Mouse (Mus musculus) testis, adult 2 months (tissue): ENCODE data around the gene Tmem214. TPM values are rescaled to one million over a fixed set of nuclear protein-coding genes. Genes with fewer than 3 reads are reported as not detected.

ENCODE experiments used
- H3K27ac ChIP-seq: fragments of 200-500 bp; 2 replicates; pipeline ENCODE4 v1.5.1; 2012; ENCODE audit warnings: low read depth, low read length; ENCODE audit not compliant: control insufficient read depth, insufficient read depth
- H3K27me3 ChIP-seq: fragments of 200-500 bp; 2 replicates; pipeline ENCODE4 v1.6.1; 2012; ENCODE audit warnings: mild to moderate bottlenecking, low read length, moderate library complexity; ENCODE audit not compliant: control insufficient read depth, insufficient read depth
- H3K36me3 ChIP-seq: fragments of 200-500 bp; 2 replicates; pipeline ENCODE4 v1.6.1; 2012; ENCODE audit warnings: mild to moderate bottlenecking, low read length; ENCODE audit not compliant: control insufficient read depth, insufficient read depth
- H3K4me1 ChIP-seq: fragments of 200-500 bp; 2 replicates; pipeline ENCODE4 v1.6.1; 2012; ENCODE audit warnings: low read length; ENCODE audit not compliant: control insufficient read depth, insufficient read depth
- H3K4me3 ChIP-seq: fragments of 200-500 bp; 2 replicates; pipeline ENCODE4 v1.5.1; 2012; ENCODE audit warnings: low read depth, mild to moderate bottlenecking, low read length, moderate library complexity, mixed read lengths; ENCODE audit not compliant: control insufficient read depth
- CTCF ChIP-seq: fragments of 200-500 bp; IDR thresholded peaks from 2 replicates; pipeline ENCODE4 v1.5.1; 2012; ENCODE audit warnings: low read depth, mild to moderate bottlenecking, inconsistent platforms, low read length, moderate library complexity; ENCODE audit not compliant: control insufficient read depth, insufficient read depth, insufficient replicate concordance
- POLR2A ChIP-seq: fragments of 200-500 bp; IDR thresholded peaks from 2 replicates; pipeline ENCODE4 v1.6.1; 2012; ENCODE audit warnings: low read depth, mild to moderate bottlenecking, inconsistent platforms, low read length, moderate library complexity; ENCODE audit not compliant: control insufficient read depth
- polyA plus RNA-seq: library from polyadenylated mRNA; depleted of rRNA; stranded (reverse); fragments of >200 nt; gene quantifications from 2 replicates; pipeline ENCODE4 v1.2.3, GENCODE M21; 2012

Gene Tmem214
- polyA plus RNA-seq, 1 experiment, result 126 TPM

DNA sequence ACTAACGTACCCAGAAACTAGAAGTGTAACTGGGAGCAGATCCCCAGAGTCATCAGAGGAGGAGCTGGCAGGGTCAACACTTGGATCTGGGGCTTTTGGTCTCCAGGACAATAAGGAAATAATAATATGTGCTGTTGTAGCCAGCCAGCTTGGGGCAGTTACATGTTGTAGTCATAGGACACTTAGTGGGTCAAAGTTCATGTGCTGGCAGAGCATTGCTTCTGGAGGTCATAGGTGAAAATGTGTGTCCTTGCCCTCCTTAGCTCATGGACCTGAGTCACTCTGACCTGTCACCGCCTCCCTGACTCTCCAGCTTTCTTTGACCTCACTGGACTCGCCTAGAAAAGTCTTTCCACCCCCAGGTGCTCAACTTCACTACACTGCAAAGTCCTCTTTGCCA is 34.4 kb upstream of the Tmem214 start:
- Histone ChIP-seq H3K27me3 (no peaks in the 10 kb centered on the region), H3K27ac (no peak overlapping the region), H3K4me3 (no peak overlapping the region), H3K4me1 (no peaks in the 10 kb centered on the region), H3K36me3 (no peaks in the 10 kb centered on the region)
- no peak for TF ChIP-seq CTCF
- TF ChIP-seq POLR2A, result no peak

- Histone ChIP-seq H3K4me1 (no peaks in the 10 kb centered on the region), H3K36me3 (no peaks in the 10 kb centered on the region), H3K27ac (no peak overlapping the region), H3K4me3 (no peak overlapping the region), H3K27me3 (no peaks in the 10 kb centered on the region)
- no peak for TF ChIP-seq POLR2A
- TF ChIP-seq CTCF, result no peak
Measured at GRCm38 (mm10) chr5:30839731-30840130, 28.1 kb upstream of the Tmem214 start.

DNA sequence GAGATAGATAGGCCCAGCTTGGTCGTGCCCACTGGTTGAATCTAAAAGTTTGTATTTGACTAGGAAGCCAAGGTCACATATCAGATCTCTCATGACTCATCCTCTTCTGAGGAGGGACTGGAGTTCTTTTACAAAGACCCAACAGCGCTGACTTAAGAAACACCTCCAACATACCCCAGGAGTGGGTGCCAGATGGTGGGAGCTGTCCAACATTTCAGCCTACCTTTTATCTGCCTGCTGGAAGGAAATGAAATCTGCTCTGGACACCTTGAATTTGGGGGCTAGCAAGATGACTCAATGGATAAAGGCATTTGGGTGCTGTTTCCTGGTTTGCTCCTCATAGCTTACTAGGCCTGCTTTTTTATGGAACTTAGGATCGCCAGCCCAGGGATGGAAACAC is 25.9 kb upstream of the Tmem214 start:
- Histone ChIP-seq H3K27me3 (no peaks in the 10 kb centered on the region), H3K4me1 (no peaks in the 10 kb centered on the region), H3K36me3 (no peaks in the 10 kb centered on the region), H3K27ac (no peak overlapping the region), H3K4me3 (no peak overlapping the region)
- TF ChIP-seq POLR2A (no peak), CTCF (no peak)

DNA sequence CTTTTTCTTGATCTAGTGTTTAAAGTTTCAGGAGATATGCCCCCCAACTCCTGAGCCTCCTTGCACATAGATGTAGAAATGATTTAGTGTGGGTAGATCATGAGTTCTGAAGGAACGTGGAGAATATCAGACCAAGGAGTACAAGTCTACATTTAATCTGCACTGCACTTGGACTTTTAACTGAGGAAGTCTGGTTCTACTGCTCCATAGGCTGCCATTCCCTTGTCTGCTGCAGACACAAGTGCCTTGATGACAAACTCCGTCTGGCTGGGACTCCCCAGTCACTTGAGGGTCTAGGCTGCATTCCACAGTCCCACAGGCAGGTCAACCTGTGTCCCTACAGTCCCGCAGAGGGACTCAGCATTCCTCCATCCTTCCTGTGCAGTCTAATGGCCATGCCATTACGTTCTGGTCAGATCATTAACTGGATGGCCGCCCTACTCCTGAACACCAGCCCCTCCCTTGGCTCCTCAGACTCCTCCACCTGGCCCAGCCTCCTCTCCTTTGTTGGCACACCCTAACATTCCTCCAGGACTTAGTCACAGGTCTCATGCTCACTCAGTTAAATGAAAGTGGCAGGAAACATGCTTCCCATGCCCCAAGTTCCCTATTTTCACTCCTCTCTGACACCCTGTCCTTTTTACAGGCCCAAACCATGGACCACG is 17.8 kb upstream of the Tmem214 start:
- Histone ChIP-seq H3K36me3 (no peaks in the 10 kb centered on the region), H3K4me3 (no peak overlapping the region), H3K27ac (no peak overlapping the region), H3K4me1 (no peaks in the 10 kb centered on the region), H3K27me3 (no peaks in the 10 kb centered on the region)
- TF ChIP-seq POLR2A (no peak), CTCF (no peak)

- H3K27ac ChIP-seq, result no peak overlapping the region
Measured at GRCm38 (mm10) chr5:30850556-30850925, 17.3 kb upstream of the Tmem214 start.

GRCm38 (mm10) chr5:30853522-30853921 is 14.3 kb upstream of the Tmem214 start:
- no peaks in the 10 kb centered on the region for H3K27me3 ChIP-seq
- TF ChIP-seq POLR2A (peak; percentile 55; the same call in 1 of the 2 replicates), CTCF (no peak)
- no peaks in the 10 kb centered on the region for H3K4me1 ChIP-seq
- peak overlapping the region; percentile 80 for H3K4me3 ChIP-seq
- H3K27ac ChIP-seq, result peak overlapping the region; percentile 16; the same call in 1 of the 2 replicates
- no peaks in the 10 kb centered on the region for H3K36me3 ChIP-seq

More at GRCm38 (mm10) chr5:30850556-30850925, 17.3 kb upstream of the Tmem214 start:
- no peak for TF ChIP-seq CTCF
- no peak for TF ChIP-seq POLR2A
- H3K27me3 ChIP-seq, result no peaks in the 10 kb centered on the region
- H3K36me3 ChIP-seq, result no peaks in the 10 kb centered on the region
- H3K4me3 ChIP-seq, result no peak overlapping the region
- no peaks in the 10 kb centered on the region for H3K4me1 ChIP-seq

DNA sequence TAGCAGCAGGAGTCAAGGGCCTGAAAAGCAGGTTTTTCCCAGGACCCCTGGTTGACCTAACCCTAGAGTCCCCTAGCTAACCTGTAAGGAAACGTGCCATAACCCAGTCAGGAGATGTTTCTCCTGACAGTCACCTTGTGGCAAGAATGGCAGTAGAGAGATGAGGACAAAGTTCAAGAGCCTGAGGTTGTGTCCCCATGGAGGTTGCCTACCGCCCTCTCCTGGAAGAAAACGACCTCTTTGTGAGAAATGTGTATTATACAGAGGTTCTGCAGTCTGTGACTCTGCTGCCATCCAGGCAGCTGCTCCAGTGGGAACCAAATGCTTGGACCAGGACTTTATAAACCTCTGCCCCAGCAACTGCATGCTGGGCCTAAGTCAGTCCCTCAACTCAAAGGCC is 12.1 kb upstream of the Tmem214 start:
- Histone ChIP-seq H3K4me3 (peak overlapping the region; percentile 41), H3K4me1 (no peaks in the 10 kb centered on the region), H3K27ac (no peak overlapping the region), H3K27me3 (no peaks in the 10 kb centered on the region), H3K36me3 (no peaks in the 10 kb centered on the region)
- no peak for TF ChIP-seq POLR2A
- no peak for TF ChIP-seq CTCF
